Mouse (Mus musculus): ENCODE measurements around the gene Nfatc2ip.

DNA sequence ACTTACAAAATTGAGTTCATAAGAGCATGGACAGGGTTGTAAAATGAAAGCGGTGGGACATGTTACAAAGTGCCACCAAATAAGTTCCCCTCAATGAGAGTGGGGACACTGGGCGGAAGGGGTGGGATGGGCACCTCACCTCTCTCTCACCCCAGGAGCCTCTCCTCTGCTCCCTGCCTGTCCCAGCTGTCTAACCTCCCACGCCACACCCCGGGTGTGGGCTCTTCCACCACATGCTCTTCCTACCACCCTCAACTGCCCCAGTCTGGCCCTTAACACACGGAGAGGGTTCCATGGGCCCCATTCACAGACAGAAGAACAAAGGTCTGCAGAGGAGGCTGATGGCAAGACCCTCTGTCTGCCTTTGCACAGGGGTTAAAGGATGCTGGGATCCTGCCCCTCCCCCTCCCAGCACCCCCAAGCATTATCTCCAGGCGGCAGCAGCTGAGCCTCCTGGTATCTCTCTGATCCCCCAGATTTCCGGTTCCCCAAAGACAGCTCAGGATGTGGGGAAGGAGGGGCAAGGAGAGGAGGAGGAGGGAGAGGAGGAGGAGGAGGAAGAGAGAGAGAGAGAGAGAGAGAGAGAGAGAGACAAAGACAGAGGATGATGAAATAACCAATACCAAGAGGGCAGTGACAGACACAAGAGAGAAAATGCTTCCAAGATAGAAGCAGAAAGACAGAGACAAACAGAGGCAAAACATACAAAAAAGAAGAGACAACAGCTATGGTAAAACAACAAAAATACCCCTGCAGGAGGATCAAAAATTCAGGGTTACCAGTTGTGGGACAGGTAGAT is 39.5 kb downstream of the Nfatc2ip start:
- TF ChIP-seq POLR2A (IDR thresholded peaks at IDR 0.05; ENCODE audit: borderline replicate concordance, extremely low read depth, insufficient read depth, insufficient read length, poor library complexity, severe bottlenecking) = no peak
- TF ChIP-seq CTCF (IDR thresholded peaks at IDR 0.05; ENCODE audit: borderline replicate concordance, extremely low read depth, insufficient read depth, insufficient read length) = no peak
